Mouse (Mus musculus) common myeloid progenitor, adult 5-6 weeks (primary cell): ENCODE results near the gene Slc4a10. TPM values are rescaled to one million over a fixed set of nuclear protein-coding genes. Genes with fewer than 3 reads are reported as not detected.
A peak's percentile ranks its signal among the peaks of the same experiment; 100 is the strongest.

Source experiments
- ATAC-seq: replicated peaks from 2 replicates; pipeline ENCODE4 v1.8.0; 2016; ENCODE audit warnings: low read depth, mild to moderate bottlenecking, moderate TSS enrichment, inconsistent platforms; ENCODE audit not compliant: poor library complexity, severe bottlenecking
- total RNA-seq: library from RNA; stranded (forward); fragments of 200-1000, 187-1606 nt; gene quantifications from 2 replicates; pipeline ENCODE4 v1.2.3, GENCODE M21; 2017

Gene Slc4a10
- total RNA-seq, 1 experiment from 2014 or later = not detected

- no peak for ATAC-seq
Observed at GRCm38 (mm10) chr2:62341734-62342128, 295.5 kb downstream of the Slc4a10 start.

GRCm38 (mm10) chr2:62344367-62344766 is 298.1 kb downstream of the Slc4a10 start:
- ATAC-seq = no peak

- ATAC-seq = peak; percentile 71
Observed at GRCm38 (mm10) chr2:62346771-62347170, 300.5 kb downstream of the Slc4a10 start.

- ATAC-seq = no peak
Observed at GRCm38 (mm10) chr2:62347762-62348161, 301.5 kb downstream of the Slc4a10 start.

- no peak for ATAC-seq
Observed at GRCm38 (mm10) chr2:62352035-62352434, 305.8 kb downstream of the Slc4a10 start.

- no peak for ATAC-seq
Observed at GRCm38 (mm10) chr2:62355766-62356165, 309.5 kb downstream of the Slc4a10 start.

GRCm38 (mm10) chr2:62356606-62357005 is 310.3 kb downstream of the Slc4a10 start:
- no peak for ATAC-seq

- no peak for ATAC-seq
Observed at GRCm38 (mm10) chr2:62357259-62357658, 311.0 kb downstream of the Slc4a10 start.

- no peak for ATAC-seq
Observed at GRCm38 (mm10) chr2:62360872-62361271, 314.6 kb downstream of the Slc4a10 start.

GRCm38 (mm10) chr2:62361514-62361913 is 315.3 kb downstream of the Slc4a10 start:
- no peak for ATAC-seq

GRCm38 (mm10) chr2:62362211-62362610 is 315.9 kb downstream of the Slc4a10 start:
- no peak for ATAC-seq

GRCm38 (mm10) chr2:62363606-62364005 is 317.3 kb downstream of the Slc4a10 start:
- 0 out of 2 replicates have a peak, but pooled peaks have one; percentile 25 for ATAC-seq

- ATAC-seq = no peak
Observed at GRCm38 (mm10) chr2:62368349-62369053, 322.2 kb downstream of the Slc4a10 start.

- no peak for ATAC-seq
Observed at GRCm38 (mm10) chr2:62370048-62370447, 323.8 kb downstream of the Slc4a10 start.

- ATAC-seq = no peak
Observed at GRCm38 (mm10) chr2:62373692-62374091, 327.4 kb downstream of the Slc4a10 start.

Other genes with a start within 250 kb of the Slc4a10 start
- 1.5 TPM in 1 of 2 replicates, not detected in the other for gene Tbr1, start 243.5 kb upstream of the Slc4a10 start, total RNA-seq